In the genomic region with DNA sequence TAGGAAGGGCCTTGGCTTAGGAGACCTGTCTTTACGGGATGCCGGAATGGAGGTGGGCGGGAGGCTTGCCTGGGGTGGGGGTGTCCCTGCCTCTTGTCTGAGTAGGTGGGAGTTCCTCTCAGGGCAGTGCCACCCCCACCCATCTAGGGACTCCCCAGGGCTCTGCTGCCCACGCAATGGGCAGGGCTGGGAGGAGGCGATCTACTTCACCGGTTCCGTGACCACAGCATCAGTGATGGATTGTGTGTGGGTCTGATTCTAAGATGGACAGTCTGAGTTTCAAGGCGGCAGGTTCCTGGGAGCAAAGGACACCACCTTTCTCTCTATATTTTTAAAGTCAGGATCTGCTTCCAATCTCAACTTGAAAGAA, we compare ENCODE assay signal across 11 mouse cellular contexts. TPM values are rescaled to one million over a fixed set of nuclear protein-coding genes. Genes with fewer than 3 reads are reported as not detected.
DNase-seq lines count a peak whose midpoint lies in the region; ATAC-seq and TF ChIP-seq lines count a peak whose summit lies in the region.
"Had no signal": no experiment of that assay in that cellular context is flagged by ENCODE, and none has a peak within 500 bp of the region (broad histone marks: within the 10 kb centered on the region; RNA-seq: fewer than 3 reads in every experiment).

No protein-coding gene starts in this region.

- ATAC-seq in limb, embryonic 14.5 days (ENCODE audit: low FRiP score, low read depth) = no peak
- 0 out of 2 replicates have a peak, but pooled peaks have one; percentile 13 for ATAC-seq in stomach, postnatal 0 days (ENCODE audit: low FRiP score, low TSS enrichment)

- TF ChIP-seq CTCF in testis, adult 2 months (IDR thresholded peaks at IDR 0.05; ENCODE audit: control insufficient read depth, insufficient read depth, insufficient replicate concordance, low read depth, low read length) = no peak
- no peak for TF ChIP-seq CTCF in stomach, postnatal 0 days (IDR thresholded peaks at IDR 0.05; ENCODE audit: low read depth)

- H3K36me3 ChIP-seq in testis, adult 2 months (ENCODE audit: control insufficient read depth, insufficient read depth, low read length) = no peaks in the 10 kb centered on the region
- H3K36me3 ChIP-seq in limb, embryonic 14.5 days (ENCODE audit: control insufficient read depth, insufficient read depth, low read length) = no peaks in the 10 kb centered on the region
- no peaks in the 10 kb centered on the region for H3K36me3 ChIP-seq in stomach, postnatal 0 days (ENCODE audit: control insufficient read depth, insufficient read depth, low read length)

- H3K9me3 ChIP-seq in limb, embryonic 14.5 days (ENCODE audit: control insufficient read depth, low read length) = no peaks in the 10 kb centered on the region
- H3K9me3 ChIP-seq in stomach, postnatal 0 days (ENCODE audit: control insufficient read depth, low read length) = no peaks in the 10 kb centered on the region

- H3K9ac ChIP-seq in limb, embryonic 14.5 days (ENCODE audit: low read depth, low read length, severe bottlenecking) = no peak overlapping the region
- no peak overlapping the region for H3K9ac ChIP-seq in stomach, postnatal 0 days (ENCODE audit: low read length)

- no peak overlapping the region for H3K27ac ChIP-seq in testis, adult 2 months (ENCODE audit: control insufficient read depth, insufficient read depth, low read depth, low read length)
- no peak overlapping the region for H3K27ac ChIP-seq in limb, embryonic 14.5 days (replicated peaks; ENCODE audit: low read depth, low read length)
- no peak overlapping the region for H3K27ac ChIP-seq in stomach, postnatal 0 days (replicated peaks)

- H3K4me1 ChIP-seq in testis, adult 2 months (ENCODE audit: control insufficient read depth, insufficient read depth, low read length) = peaks cover 10% of the 10 kb centered on the region
- no peaks in the 10 kb centered on the region for H3K4me1 ChIP-seq in limb, embryonic 14.5 days (ENCODE audit: control insufficient read depth, insufficient read depth, low read length)
- no peaks in the 10 kb centered on the region for H3K4me1 ChIP-seq in stomach, postnatal 0 days (replicated peaks; ENCODE audit: control insufficient read depth, insufficient read depth)

- peak overlapping the region; percentile 80 for H3K4me3 ChIP-seq in testis, adult 2 months (ENCODE audit: control insufficient read depth, low read depth, low read length)
- peak overlapping the region; percentile 13; the same call in 1 of the 2 replicates for H3K4me3 ChIP-seq in limb, embryonic 14.5 days (replicated peaks; ENCODE audit: low read length)
- 0 out of 2 replicates have a peak overlapping the region, but pooled peaks have one; percentile 17 for H3K4me3 ChIP-seq in stomach, postnatal 0 days (ENCODE audit: low read depth, low read length)

- H3K4me2 ChIP-seq in limb, embryonic 14.5 days (replicated peaks; ENCODE audit: low read depth, low read length, severe bottlenecking) = 0 out of 2 replicates have a peak overlapping the region, but pooled peaks have one; percentile 30
- no peak overlapping the region; the same call in 1 of the 2 replicates for H3K4me2 ChIP-seq in stomach, postnatal 0 days (replicated peaks; ENCODE audit: low read depth)

- WGBS in limb, embryonic 14.5 days = 15% methylated on average over 5 of the region's 8 CpGs
- 16% methylated on average over 8 of the region's 8 CpGs for WGBS in stomach, postnatal 0 days

- no peak for TF ChIP-seq EP300 in stomach, postnatal 0 days (optimal IDR thresholded peaks at IDR 0.05)

- no peaks in the 10 kb centered on the region for H3K27me3 ChIP-seq in testis, adult 2 months (ENCODE audit: control insufficient read depth, insufficient read depth, low read length)
- H3K27me3 ChIP-seq in limb, embryonic 14.5 days (ENCODE audit: control insufficient read depth, insufficient read depth, low read length) = peaks cover 17% of the 10 kb centered on the region; the same call in 1 of the 2 replicates
- H3K27me3 ChIP-seq in stomach, postnatal 0 days (ENCODE audit: control insufficient read depth, insufficient read depth, low read length) = 0 out of 2 replicates have a peak, but pooled peaks cover 3% of the 10 kb centered on the region

- peak; percentile 30 for DNase-seq in cerebellum, adult 8-10 months
- DNase-seq in cerebellum, postnatal 14 days = no peak
- no peak for DNase-seq in testis, postnatal 14 days (ENCODE audit: low spot score)
- no peak for DNase-seq in limb, embryonic 14.5 days (ENCODE audit: low spot score)
- DNase-seq in stomach, postnatal 0 days (ENCODE audit: low spot score) = no peak
- DNase-seq in ovary, postnatal 14 days (ENCODE audit: low spot score) = no peak
- no peak for DNase-seq in adrenal gland, postnatal 10 days
- DNase-seq: kidney, adult 18-20 months had no signal

- TF ChIP-seq POLR2A in testis, adult 2 months (IDR thresholded peaks at IDR 0.05; ENCODE audit: control insufficient read depth, low read depth, low read length) = no peak
- TF ChIP-seq POLR2A in limb, embryonic 14.5 days (IDR thresholded peaks at IDR 0.05; ENCODE audit: borderline replicate concordance, extremely low read depth, insufficient read depth, insufficient read length) = no peak

RNA-seq across cellular contexts. Expression of gene Tmem63c, which starts 5.7 kb away (rescaled TPM):
- 30.3 and 32.3 TPM in 2 replicates for polyA plus RNA-seq in testis, adult 2 months (2012; rRNA removed)
- 0.01 and 0.10 TPM in 2 replicates for polyA plus RNA-seq in limb, embryonic 14.5 days (2012; rRNA removed)
- not detected in 2 replicates for polyA plus RNA-seq in limb, embryonic 14.5 days (2014; fragmentation: Nextera tagmentation; extraction: Ambion mirVana)
- 0.72 and 0.74 TPM in 2 replicates for polyA plus RNA-seq in stomach, postnatal 0 days (2015; fragmentation: Nextera tagmentation; extraction: Ambion mirVana)
- 1 to 10 TPM in 1 of 2 experiments, under 1 TPM in 1; 0.93 to 1.2 TPM for total RNA-seq in adrenal gland, postnatal 10 days (2021)
- total RNA-seq: liver, adult 2 months had no signal
- polyA plus RNA-seq: liver, adult 2 months had no signal

RNA-seq across cellular contexts. Expression of gene Zdhhc22, which starts 36.6 kb away (rescaled TPM):
- not detected in 2 replicates for polyA plus RNA-seq in testis, adult 2 months (2012; rRNA removed)
- not detected in 2 replicates for polyA plus RNA-seq in limb, embryonic 14.5 days (2012; rRNA removed)
- polyA plus RNA-seq in limb, embryonic 14.5 days (2014; fragmentation: Nextera tagmentation; extraction: Ambion mirVana) = 0.06 and 0.10 TPM in 2 replicates
- 0.53 and 0.58 TPM in 2 replicates for polyA plus RNA-seq in stomach, postnatal 0 days (2015; fragmentation: Nextera tagmentation; extraction: Ambion mirVana)
- total RNA-seq in adrenal gland, postnatal 10 days (2021) = under 1 TPM; 0.54 to 0.85 TPM
- total RNA-seq: liver, adult 2 months had no signal
- polyA plus RNA-seq: liver, adult 2 months; spleen, adult 2 months had no signal

Comparison
In these comparisons a context has a peak if more than half of its experiments do, and no peak if none do; other contexts are left out.
1. H3K4me3 ChIP-seq: peak in every context shown above with its lines; median percentile 80 in testis, adult 2 months; 17 in stomach, postnatal 0 days; 13 in limb, embryonic 14.5 days.
2. RNA of gene Tmem63c, which starts 5.7 kb away (polyA plus RNA-seq): 30.3 to 32.3 TPM in testis, adult 2 months; 0.72 to 0.74 TPM in stomach, postnatal 0 days and 0.01 to 0.10 TPM in limb, embryonic 14.5 days; every median in the first group is over 10 times any median in the second.